Mouse (Mus musculus) frontal cortex, adult 2 months (tissue): ENCODE results near the gene Ski. TPM values are rescaled to one million over a fixed set of nuclear protein-coding genes. Genes with fewer than 3 reads are reported as not detected.

ENCODE experiments used
- DNase-seq, 2 experiments: peaks; one replicate each; pipeline ENCODE4 v3.0.0; 2022; ENCODE audit warnings: low spot score in 1 of 2; ENCODE audit errors: extremely low spot score in 1 of 2
- polyA plus RNA-seq: library from polyadenylated mRNA; depleted of rRNA; stranded (reverse); fragments of >200 nt; gene quantifications from 2 replicates; pipeline ENCODE4 v1.2.3, GENCODE M21; 2012; rRNA removed

Gene Ski
- polyA plus RNA-seq, 1 experiment, result 76.4 TPM

GRCm38 (mm10) chr4:155116607-155117006, 105.8 kb downstream of the Ski start:
- DNase-seq, result no peak

- peak in 1 of 2 experiments; percentile 36 for DNase-seq
These were observed 108.5 kb downstream of the Ski start for GRCm38 (mm10) chr4:155113766-155114410.

GRCm38 (mm10) chr4:155109471-155109870, 112.9 kb downstream of the Ski start:
- no peak for DNase-seq

- DNase-seq, result no peak
These were observed 114.5 kb downstream of the Ski start for GRCm38 (mm10) chr4:155107886-155108285.

Other genes with a start within 250 kb of the Ski start
- gene Plch2, start 165.8 kb downstream of the Ski start, polyA plus RNA-seq, result 89.8 and 98.3 TPM in 2 replicates
- 16.7 and 21.1 TPM in 2 replicates for gene Pex10, start 155.6 kb downstream of the Ski start, polyA plus RNA-seq
- 83.4 and 84.4 TPM in 2 replicates for gene Rer1, start 136.2 kb downstream of the Ski start, polyA plus RNA-seq
- gene Morn1, start 136.0 kb downstream of the Ski start, polyA plus RNA-seq, result 18.6 and 22.0 TPM in 2 replicates
- gene Faap20, start 27.2 kb upstream of the Ski start, polyA plus RNA-seq, result 41.0 and 42.9 TPM in 2 replicates
- gene Prkcz, start 138.8 kb upstream of the Ski start, polyA plus RNA-seq, result 217 and 235 TPM in 2 replicates
- gene Gabrd, start 175.5 kb upstream of the Ski start, polyA plus RNA-seq, result 88.9 and 107 TPM in 2 replicates
- 18.6 and 20.5 TPM in 2 replicates for gene Cfap74, start 186.6 kb upstream of the Ski start, polyA plus RNA-seq
- gene Tmem52, start 246.5 kb upstream of the Ski start, polyA plus RNA-seq, result 1.0 and 1.2 TPM in 2 replicates